Comparison of ENCODE assay signal across 9 mouse cellular contexts in genomic region chrX:73465483-73466186, GRCm38 (mm10). TPM values are rescaled to one million over a fixed set of nuclear protein-coding genes. Genes with fewer than 3 reads are reported as not detected.
DNase-seq lines count a peak whose midpoint lies in the region; ATAC-seq and TF ChIP-seq lines count a peak whose summit lies in the region.
"Had no signal": no experiment of that assay in that cellular context is flagged by ENCODE, and none has a peak within 500 bp of the region (broad histone marks: within the 10 kb centered on the region; RNA-seq: fewer than 3 reads in every experiment).

No protein-coding gene starts in this region.

- WGBS in lung, postnatal 0 days, result 39% methylated on average over 9 of the region's 9 CpGs
- WGBS in cerebellum, adult 2 months, result 45% methylated on average over 9 of the region's 9 CpGs

- no peaks in the 10 kb centered on the region for H3K36me3 ChIP-seq in lung, postnatal 0 days (ENCODE audit: insufficient read depth, low read length)

- H3K9me3 ChIP-seq in lung, postnatal 0 days (ENCODE audit: low read length), result no peaks in the 10 kb centered on the region

- TF ChIP-seq EP300 in lung, postnatal 0 days (IDR thresholded peaks at IDR 0.05), result no peak

- no peak for TF ChIP-seq CTCF in lung, postnatal 0 days (IDR thresholded peaks at IDR 0.05)
- TF ChIP-seq CTCF in cerebellum, adult 2 months (IDR thresholded peaks at IDR 0.05; ENCODE audit: borderline replicate concordance, insufficient read depth, low read depth, low read length), result no peak

- 0 out of 2 replicates have a peak overlapping the region, but pooled peaks have one; percentile 20 for H3K27ac ChIP-seq in lung, postnatal 0 days (ENCODE audit: low read length)
- no peak overlapping the region for H3K27ac ChIP-seq in cerebellum, adult 2 months (ENCODE audit: insufficient read depth, low read length)

- no peak for TF ChIP-seq POLR2A in cerebellum, adult 2 months (IDR thresholded peaks at IDR 0.05; ENCODE audit: borderline replicate concordance, insufficient read depth, low read length)

- H3K27me3 ChIP-seq in lung, postnatal 0 days (replicated peaks; ENCODE audit: insufficient read depth, low read length), result no peaks in the 10 kb centered on the region
- H3K27me3 ChIP-seq in cerebellum, adult 2 months (ENCODE audit: control insufficient read depth, insufficient read depth, low read length), result no peaks in the 10 kb centered on the region

- no peak overlapping the region for H3K4me3 ChIP-seq in lung, postnatal 0 days (ENCODE audit: low read depth, low read length)
- H3K4me3 ChIP-seq in cerebellum, adult 2 months (replicated peaks; ENCODE audit: insufficient read depth, low read depth, low read length), result no peak overlapping the region

- intact Hi-C loops in gastrocnemius, postnatal 36 days (cut with DNase I), result no loop called here

- no peak overlapping the region for H3K4me2 ChIP-seq in lung, postnatal 0 days (replicated peaks; ENCODE audit: low read depth, low read length)

- H3K4me1 ChIP-seq in lung, postnatal 0 days (ENCODE audit: insufficient read depth, low read depth, low read length), result peaks cover 3% of the 10 kb centered on the region; the same call in 1 of the 2 replicates
- H3K4me1 ChIP-seq in cerebellum, adult 2 months (ENCODE audit: control insufficient read depth, insufficient read depth, low read length), result no peaks in the 10 kb centered on the region

- H3K9ac ChIP-seq in lung, postnatal 0 days (replicated peaks; ENCODE audit: low read depth), result no peak overlapping the region

- ATAC-seq in lung, postnatal 0 days, result peak; percentile 83

- peak; percentile 20 to 22 for DNase-seq in left cerebral cortex, adult 18-20 months (ENCODE audit: low spot score in 2 of 2)
- no peak for DNase-seq in left cerebral cortex, adult 11 months (ENCODE audit: low spot score)
- peak; percentile 39 for DNase-seq in brain, adult 2 months (ENCODE audit: low read depth, low spot score)
- peak; percentile 30 to 46 for DNase-seq in gastrocnemius, postnatal 36 days
- peak; percentile 82 for DNase-seq in lung, postnatal 0 days (ENCODE audit: low spot score)
- no peak for DNase-seq in c-Kit-positive CD71-positive TER-119-positive erythroid progenitor cells, embryonic 14.5 days (ENCODE audit: low spot score)
- DNase-seq in layer of hippocampus, adult 9-11 months, result no peak
- no peak for DNase-seq in cerebellum, adult 2 months

RNA-seq across cellular contexts. Expression of gene Haus7, which starts 6.8 kb away (rescaled TPM):
- total RNA-seq in left cerebral cortex, adult 18-20 months (2021), result 10 to 100 TPM; 10.8 to 11.2 TPM
- 10 to 100 TPM; 11.0 to 13.7 TPM for total RNA-seq in gastrocnemius, postnatal 36 days (2021)
- polyA plus RNA-seq in lung, postnatal 0 days (2015; fragmentation: Nextera tagmentation; extraction: Ambion mirVana), result 31.8 and 32.3 TPM in 2 replicates
- polyA plus RNA-seq in cerebellum, adult 2 months (2012; rRNA removed), result 18.6 and 18.7 TPM in 2 replicates

RNA-seq across cellular contexts. Expression of gene Bgn, which starts 17.8 kb away (rescaled TPM):
- total RNA-seq in left cerebral cortex, adult 18-20 months (2021), result 10 to 100 TPM; 17.4 to 18.5 TPM
- total RNA-seq in gastrocnemius, postnatal 36 days (2021), result 100 to 1,000 TPM in 1 of 2 experiments, 10 to 100 TPM in 1; 70.0 to 118 TPM
- polyA plus RNA-seq in lung, postnatal 0 days (2015; fragmentation: Nextera tagmentation; extraction: Ambion mirVana), result 175 and 176 TPM in 2 replicates
- 14.2 and 17.2 TPM in 2 replicates for polyA plus RNA-seq in cerebellum, adult 2 months (2012; rRNA removed)

RNA-seq across cellular contexts. Expression of gene Trex2, which starts 30.5 kb away (rescaled TPM):
- not detected for total RNA-seq in left cerebral cortex, adult 18-20 months (2021)
- total RNA-seq in gastrocnemius, postnatal 36 days (2021), result not detected
- polyA plus RNA-seq in lung, postnatal 0 days (2015; fragmentation: Nextera tagmentation; extraction: Ambion mirVana), result 0.27 TPM in 1 of 2 replicates, not detected in the other
- 0.14 TPM in 1 of 2 replicates, not detected in the other for polyA plus RNA-seq in cerebellum, adult 2 months (2012; rRNA removed)
- total RNA-seq: adrenal gland, adult 18-20 months had no signal

RNA-seq across cellular contexts. Expression of gene Atp2b3, which starts 37.3 kb away (rescaled TPM):
- total RNA-seq in left cerebral cortex, adult 18-20 months (2021), result 10 to 100 TPM; 92.3 to 95.5 TPM
- 10 to 100 TPM; 13.2 to 14.3 TPM for total RNA-seq in gastrocnemius, postnatal 36 days (2021)
- polyA plus RNA-seq in lung, postnatal 0 days (2015; fragmentation: Nextera tagmentation; extraction: Ambion mirVana), result not detected in 2 replicates
- 113 and 144 TPM in 2 replicates for polyA plus RNA-seq in cerebellum, adult 2 months (2012; rRNA removed)

RNA-seq across cellular contexts. Expression of gene Zfp92, which starts 54.7 kb away (rescaled TPM):
- total RNA-seq in left cerebral cortex, adult 18-20 months (2021), result 1 to 10 TPM; 1.5 to 2.8 TPM
- total RNA-seq in gastrocnemius, postnatal 36 days (2021), result under 1 TPM in 1 of 2 experiments, not detected in 1; 0.15 TPM
- 0.07 TPM in 1 of 2 replicates, not detected in the other for polyA plus RNA-seq in lung, postnatal 0 days (2015; fragmentation: Nextera tagmentation; extraction: Ambion mirVana)
- 0.55 and 0.61 TPM in 2 replicates for polyA plus RNA-seq in cerebellum, adult 2 months (2012; rRNA removed)

Comparison
In these comparisons a context has a peak if more than half of its experiments do, and no peak if none do; other contexts are left out.
1. DNase-seq: peak in left cerebral cortex, adult 18-20 months (2 of 2), brain, adult 2 months (single experiment), gastrocnemius, postnatal 36 days (2 of 2) and lung, postnatal 0 days (single experiment); none in left cerebral cortex, adult 11 months (single experiment), c-Kit-positive CD71-positive TER-119-positive erythroid progenitor cells, embryonic 14.5 days (single experiment), layer of hippocampus, adult 9-11 months (single experiment) and cerebellum, adult 2 months (0 of 2).